Mouse (Mus musculus): ENCODE results near the gene Gm3642.
A peak's percentile ranks its signal among the peaks of the same experiment; 100 is the strongest.
"Not testable (repeated sequence)": the region's sequence is repeated elsewhere in the genome, so short reads cannot be mapped to it uniquely, and the experiment has no call there.

The Gm3642 gene

GRCm38 (mm10) chr14:6840211-6840610, at the start of gene Gm3642:
Gene Gm3642 (minus strand): TSS chr14:6840311.
- DNase-seq (ENCODE audit: low spot score in 2 of 2) = not testable (repeated sequence)

GRCm38 (mm10) chr14:6889521-6890012, 49.5 kb upstream of the Gm3642 start, which contains the start of gene Gm3667:
Gene Gm3667 (minus strand): TSS chr14:6889962.
- DNase-seq (ENCODE audit: low spot score in 2 of 2) = peak in 1 of 2 experiments; percentile 5

GRCm38 (mm10) chr14:6888811-6889210, 48.7 kb upstream of the Gm3642 start:
- DNase-seq (ENCODE audit: low spot score in 2 of 2) = peak in 1 of 2 experiments; percentile 6

GRCm38 (mm10) chr14:6823297-6823696, 16.8 kb downstream of the Gm3642 start:
- not testable (repeated sequence) for DNase-seq (ENCODE audit: low spot score in 2 of 2)
